Mouse (Mus musculus) adrenal gland, postnatal 25 days (tissue): ENCODE measurements around the gene Gpr174. TPM values are rescaled to one million over a fixed set of nuclear protein-coding genes. Genes with fewer than 3 reads are reported as not detected.
"Not testable (repeated sequence)": the region's sequence is repeated elsewhere in the genome, so short reads cannot be mapped to it uniquely, and the experiment has no call there.

ENCODE experiments used
- DNase-seq: peaks from one replicate; pipeline ENCODE4 v3.0.0; 2021; ENCODE audit warnings: mixed read lengths
- long read RNA-seq: library from polyadenylated mRNA; stranded (forward); transcript quantifications from one replicate; pipeline ENCODE4 v2.0.0, GENCODE M21; 2021
- total RNA-seq: library from RNA; stranded (reverse); gene quantifications from 2 replicates; pipeline ENCODE4 v1.2.3, GENCODE M21; 2021

Gpr174 gene
- total RNA-seq, result not detected in 2 replicates
- long read RNA-seq, result 0 reads

GRCm38 (mm10) chrX:107255486-107256227 is at the start of gene Gpr174:
Gpr174 (plus strand) TSS chrX:107255878.
- DNase-seq, result no peak

GRCm38 (mm10) chrX:107217577-107218090 is 38.0 kb upstream of the Gpr174 start:
- DNase-seq, result no peak

- no peak for DNase-seq
Measured at GRCm38 (mm10) chrX:107224846-107225245, 30.8 kb upstream of the Gpr174 start.

- no peak for DNase-seq
Measured at GRCm38 (mm10) chrX:107231214-107231613, 24.5 kb upstream of the Gpr174 start.

GRCm38 (mm10) chrX:107234655-107235054 is 21.0 kb upstream of the Gpr174 start:
- DNase-seq, result no peak

- no peak for DNase-seq
Measured at GRCm38 (mm10) chrX:107236461-107236860, 19.2 kb upstream of the Gpr174 start.

- DNase-seq, result no peak
Measured at GRCm38 (mm10) chrX:107250390-107250789, 5.3 kb upstream of the Gpr174 start.

GRCm38 (mm10) chrX:107264619-107265018 is 8.9 kb downstream of the Gpr174 start:
- DNase-seq, result no peak

GRCm38 (mm10) chrX:107277606-107278005 is 21.9 kb downstream of the Gpr174 start:
- DNase-seq, result no peak

- DNase-seq, result no peak
Measured at GRCm38 (mm10) chrX:107284211-107284610, 28.5 kb downstream of the Gpr174 start.

- not testable (repeated sequence) for DNase-seq
Measured at GRCm38 (mm10) chrX:107297861-107298260, 42.2 kb downstream of the Gpr174 start.

GRCm38 (mm10) chrX:107298761-107299160 is 43.1 kb downstream of the Gpr174 start:
- no peak for DNase-seq

- no peak for DNase-seq
Measured at GRCm38 (mm10) chrX:107306492-107306891, 50.8 kb downstream of the Gpr174 start.

GRCm38 (mm10) chrX:107312533-107312932 is 56.9 kb downstream of the Gpr174 start:
- no peak for DNase-seq

- no peak for DNase-seq
Measured at GRCm38 (mm10) chrX:107325697-107326381, 70.2 kb downstream of the Gpr174 start.

GRCm38 (mm10) chrX:107329849-107330248 is 74.2 kb downstream of the Gpr174 start:
- no peak for DNase-seq

- DNase-seq, result no peak
Measured at GRCm38 (mm10) chrX:107336609-107337008, 80.9 kb downstream of the Gpr174 start.

- peak; percentile 4 for DNase-seq
Measured at GRCm38 (mm10) chrX:107341980-107342379, 86.3 kb downstream of the Gpr174 start.

Other genes with a start within 250 kb of the Gpr174 start
- gene P2ry10, start 167.4 kb upstream of the Gpr174 start, total RNA-seq, result not detected in 2 replicates
- 1.8 and 2.0 TPM in 2 replicates for gene P2ry10b, start 107.0 kb upstream of the Gpr174 start, total RNA-seq
- 4.5 and 5.1 TPM in 2 replicates for gene Itm2a, start 147.5 kb downstream of the Gpr174 start, total RNA-seq